Mouse (Mus musculus) intestine, postnatal 0 days (tissue): ENCODE measurements around the gene Peg10. TPM values are rescaled to one million over a fixed set of nuclear protein-coding genes. Genes with fewer than 3 reads are reported as not detected.

Experiments used
- ATAC-seq: fragments of 200-750 bp; cut with Nextera tagmentation; 2 replicates; pipeline ENCODE4 v1.8.0; 2017; ENCODE audit warnings: mild to moderate bottlenecking, moderate TSS enrichment, moderate library complexity
- H3K27ac ChIP-seq: fragments of 300-500 bp; sonication (generic); 2 replicates; pipeline ENCODE4 v1.5.1; 2014; ENCODE audit warnings: mild to moderate bottlenecking, low read depth, low read length, moderate library complexity
- H3K27me3 ChIP-seq: fragments of 300-500 bp; sonication (generic); replicated peaks from 2 replicates; pipeline ENCODE4 v1.6.1; 2014; ENCODE audit warnings: low read length, mixed read lengths; ENCODE audit not compliant: control insufficient read depth, insufficient read depth
- H3K36me3 ChIP-seq: fragments of 300-500 bp; sonication (generic); 2 replicates; pipeline ENCODE4 v1.6.1; 2014; ENCODE audit warnings: mild to moderate bottlenecking, moderate library complexity; ENCODE audit not compliant: control insufficient read depth, insufficient read depth
- H3K4me1 ChIP-seq: fragments of 300-500 bp; sonication (generic); replicated peaks from 2 replicates; pipeline ENCODE4 v1.6.1; 2014; ENCODE audit warnings: antibody characterized with exemption, low read length, mixed read lengths; ENCODE audit not compliant: control insufficient read depth, insufficient read depth
- H3K4me2 ChIP-seq: fragments of 300-500 bp; sonication (generic); replicated peaks from 2 replicates; pipeline ENCODE4 v1.6.1; 2014; ENCODE audit warnings: low read depth, mild to moderate bottlenecking, moderate library complexity
- H3K4me3 ChIP-seq: fragments of 300-500 bp; sonication (generic); 2 replicates; pipeline ENCODE4 v1.5.1; 2014; ENCODE audit warnings: low read depth, low read length
- H3K9ac ChIP-seq: fragments of 300-500 bp; sonication (generic); 2 replicates; pipeline ENCODE4 v1.6.1; 2014; ENCODE audit warnings: mild to moderate bottlenecking, low read depth, low read length
- H3K9me3 ChIP-seq: fragments of 300-500 bp; sonication (generic); 2 replicates; pipeline ENCODE4 v1.6.1; 2016; ENCODE audit warnings: mixed run types; ENCODE audit not compliant: control insufficient read depth
- CTCF ChIP-seq: sonication (generic); IDR thresholded peaks from 2 replicates; pipeline ENCODE4 v1.5.1; 2016; ENCODE audit warnings: low read depth, mild to moderate bottlenecking, control low read depth, antibody characterized with exemption, moderate library complexity
- WGBS: fragments of 180-500 bp; shearing (Covaris S2); extraction: QIAGEN DNeasy Blood & Tissue Kit; methylation state at CpG from one replicate; pipeline ENCODE4 v1.1.7; 2014; 5-methylcytosine and 5-hydroxymethylcytosine counted together
- polyA plus RNA-seq: library from polyadenylated mRNA; unstranded; fragments of >200 nt; fragmentation: Nextera tagmentation; extraction: Ambion mirVana; gene quantifications from 2 replicates; pipeline ENCODE4 v1.2.1, GENCODE M21; 2015

Peg10 gene
- polyA plus RNA-seq, 1 experiment from 2014 or later = 0.55 TPM

DNA sequence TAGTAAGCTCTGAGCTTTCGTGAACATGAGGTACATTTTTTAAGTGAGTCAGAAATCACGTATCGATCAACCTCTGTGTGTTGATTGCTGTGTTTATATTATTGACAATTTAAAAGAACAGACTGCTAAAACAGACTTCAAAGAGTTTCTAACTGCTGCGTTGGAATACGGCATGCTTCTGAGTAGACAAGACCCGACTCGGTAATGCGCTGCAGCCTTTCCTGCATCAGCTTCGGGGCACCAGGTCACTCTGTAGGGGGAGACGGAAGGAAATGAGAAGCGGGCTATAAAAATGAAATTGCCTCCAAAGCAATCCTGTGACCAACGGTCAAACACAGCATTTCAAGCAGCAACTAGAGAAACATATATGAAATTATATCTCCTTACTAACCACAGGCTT is 59.9 kb downstream of the Peg10 start:
- no peaks in the 10 kb centered on the region for H3K36me3 ChIP-seq
- TF ChIP-seq CTCF = no peak
- ATAC-seq = no peak
- H3K4me3 ChIP-seq = no peak overlapping the region
- H3K27me3 ChIP-seq = no peaks in the 10 kb centered on the region
- H3K4me1 ChIP-seq = no peaks in the 10 kb centered on the region
- H3K4me2 ChIP-seq = no peak overlapping the region
- H3K9ac ChIP-seq = no peak overlapping the region
- H3K9me3 ChIP-seq = no peaks in the 10 kb centered on the region
- no peak overlapping the region for H3K27ac ChIP-seq
- WGBS = 64% methylated on average over 12 of the region's 12 CpGs

Other genes starting within 250 kb of the Peg10 start
- 193 and 200 TPM in 2 replicates for gene Col1a2, start 242.5 kb upstream of the Peg10 start, polyA plus RNA-seq
- 12.0 and 12.1 TPM in 2 replicates for gene Casd1, start 146.5 kb upstream of the Peg10 start, polyA plus RNA-seq
- 25.5 and 29.7 TPM in 2 replicates for gene Sgce, start 99 bp upstream of the Peg10 start, polyA plus RNA-seq
- gene Ppp1r9a, start 155.6 kb downstream of the Peg10 start, polyA plus RNA-seq = 2.1 and 2.9 TPM in 2 replicates